9 mouse cellular contexts compared by ENCODE assay signal in genomic region chrX:57304784-57305287, GRCm38 (mm10). TPM values are rescaled to one million over a fixed set of nuclear protein-coding genes. Genes with fewer than 3 reads are reported as not detected.
DNase-seq lines count a peak whose midpoint lies in the region; ATAC-seq and TF ChIP-seq lines count a peak whose summit lies in the region.
"Had no signal": no experiment of that assay in that cellular context is flagged by ENCODE, and none has a peak within 500 bp of the region (broad histone marks: within the 10 kb centered on the region; RNA-seq: fewer than 3 reads in every experiment).

No protein-coding gene starts in this region.

- no peak for TF ChIP-seq CTCF in thymus, adult 2 months (IDR thresholded peaks at IDR 0.05; ENCODE audit: borderline replicate concordance, control insufficient read depth, extremely low read depth, insufficient read depth, low read length, poor library complexity)

- ATAC-seq in megakaryocyte, adult 5-6 weeks (ENCODE audit: poor library complexity, severe bottlenecking) = peak; percentile 89
- no peak for ATAC-seq in forebrain, embryonic 11.5 days (replicated peaks; ENCODE audit: low FRiP score)

- peaks cover 3% of the 10 kb centered on the region; the same call in 1 of the 2 replicates for H3K36me3 ChIP-seq in thymus, adult 2 months (ENCODE audit: control insufficient read depth, insufficient read depth, low read length)
- no peaks in the 10 kb centered on the region for H3K36me3 ChIP-seq in forebrain, embryonic 11.5 days (ENCODE audit: control insufficient read depth, insufficient read depth, low read length)
- H3K36me3 ChIP-seq: liver, embryonic 13.5 days had no signal

- no peak overlapping the region for H3K9ac ChIP-seq in forebrain, embryonic 11.5 days (ENCODE audit: low read length)
- H3K9ac ChIP-seq: liver, embryonic 13.5 days had no signal

- peak overlapping the region; percentile 98 for H3K27ac ChIP-seq in thymus, adult 2 months (ENCODE audit: control insufficient read depth, insufficient read depth, low read length)
- H3K27ac ChIP-seq in forebrain, embryonic 11.5 days (ENCODE audit: low read depth, low read length) = no peak overlapping the region
- H3K27ac ChIP-seq: liver, embryonic 13.5 days had no signal

- no peaks in the 10 kb centered on the region for H3K27me3 ChIP-seq in thymus, adult 2 months (ENCODE audit: control insufficient read depth, insufficient read depth, low read length)
- no peaks in the 10 kb centered on the region for H3K27me3 ChIP-seq in forebrain, embryonic 11.5 days (ENCODE audit: control insufficient read depth, insufficient read depth, low read length)
- H3K27me3 ChIP-seq: liver, embryonic 13.5 days had no signal

- 4% methylated on average over 3 of the region's 3 CpGs for WGBS in thymus, adult 2 months
- WGBS in forebrain, embryonic 11.5 days = 78% methylated on average over 3 of the region's 3 CpGs

- peaks cover 10% of the 10 kb centered on the region for H3K4me1 ChIP-seq in thymus, adult 2 months (replicated peaks; ENCODE audit: control insufficient read depth, insufficient read depth, low read length)
- H3K4me1 ChIP-seq in forebrain, embryonic 11.5 days (replicated peaks; ENCODE audit: control insufficient read depth, insufficient read depth, low read length) = no peaks in the 10 kb centered on the region
- H3K4me1 ChIP-seq: liver, embryonic 13.5 days had no signal

- no peaks in the 10 kb centered on the region for H3K9me3 ChIP-seq in forebrain, embryonic 11.5 days (ENCODE audit: control insufficient read depth, low read length)
- H3K9me3 ChIP-seq: liver, embryonic 13.5 days had no signal

- intact Hi-C loops in heart, postnatal 25 days (cut with DNase I) = no loop called here

- no peak overlapping the region for H3K4me2 ChIP-seq in forebrain, embryonic 11.5 days (ENCODE audit: low read depth, low read length, severe bottlenecking)
- H3K4me2 ChIP-seq: liver, embryonic 13.5 days had no signal

- peak; percentile 94 for DNase-seq in heart, adult 11 months
- DNase-seq in heart, adult 8-10 months (ENCODE audit: low spot score) = no peak
- DNase-seq in MEL-GATA-1-ER (ENCODE audit: extremely low read depth, low read depth) = peak; percentile 46
- peak; percentile 62 for DNase-seq in thymus, adult 2 months
- no peak for DNase-seq in forebrain, embryonic 11.5 days (ENCODE audit: low spot score)
- DNase-seq in kidney, postnatal 36 days = no peak
- no peak for DNase-seq in heart, postnatal 25 days (ENCODE audit: low spot score)
- DNase-seq: liver, embryonic 13.5 days had no signal

- TF ChIP-seq POLR2A in thymus, adult 2 months (IDR thresholded peaks at IDR 0.05; ENCODE audit: control insufficient read depth, extremely low read depth, insufficient read depth, low read length, poor library complexity) = no peak

- peak overlapping the region; percentile 46 for H3K4me3 ChIP-seq in thymus, adult 2 months (ENCODE audit: control insufficient read depth, insufficient read depth, low read length)
- H3K4me3 ChIP-seq in forebrain, embryonic 11.5 days (ENCODE audit: low read depth, low read length) = no peak overlapping the region
- H3K4me3 ChIP-seq: liver, embryonic 13.5 days had no signal

RNA-seq across cellular contexts. Expression of gene Arhgef6, which starts 33.7 kb away (rescaled TPM):
- 10 to 100 TPM; 60.5 to 71.3 (median 67.7) TPM for total RNA-seq in heart, adult 8-10 months (2022)
- total RNA-seq in megakaryocyte, adult 5-6 weeks (2015) = 160 and 163 TPM in 2 replicates
- total RNA-seq in megakaryocyte, adult 5-6 weeks (2017) = 113 and 130 TPM in 2 replicates
- polyA plus RNA-seq in thymus, adult 2 months (2012; rRNA removed) = 68.6 and 78.3 TPM in 2 replicates
- 6.7 and 7.0 TPM in 2 replicates for polyA plus RNA-seq in forebrain, embryonic 11.5 days (2014; fragmentation: Nextera tagmentation; extraction: Ambion mirVana)
- total RNA-seq in heart, postnatal 25 days (2021) = 10 to 100 TPM; 62.2 to 78.3 TPM

Comparison
In these comparisons a context has a peak if more than half of its experiments do, and no peak if none do; other contexts are left out.
1. DNase-seq: peak in heart, adult 11 months (single experiment), MEL-GATA-1-ER (single experiment) and thymus, adult 2 months (single experiment); none in heart, adult 8-10 months (single experiment), forebrain, embryonic 11.5 days (single experiment), kidney, postnatal 36 days (0 of 2) and heart, postnatal 25 days (single experiment).